Mouse (Mus musculus): ENCODE data around the gene Gm42791. TPM values are rescaled to one million over a fixed set of nuclear protein-coding genes. Genes with fewer than 3 reads are reported as not detected.

Gene Gm42791
- polyA plus RNA-seq, 1 experiment from 2014 or later: not detected

DNA sequence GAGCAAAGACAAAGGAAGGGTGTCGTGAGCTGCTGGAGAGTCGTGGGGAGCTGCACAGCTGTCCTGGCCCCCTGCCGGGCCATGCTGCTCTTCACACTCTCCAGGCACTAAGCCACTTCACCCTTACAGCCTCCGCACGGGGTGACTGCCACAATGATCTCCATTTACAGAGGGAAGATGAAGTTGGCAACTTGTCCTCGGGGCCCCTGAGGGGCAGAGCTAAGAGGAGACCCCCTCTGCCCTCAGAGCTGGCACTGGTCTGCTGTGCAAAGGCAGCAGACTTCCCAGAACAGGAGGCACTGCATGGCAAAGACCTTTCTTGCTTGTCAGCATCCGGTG is 85.9 kb downstream of the Gm42791 start:
- H3K27me3 ChIP-seq (ENCODE audit: control insufficient read depth, insufficient read depth, low read length): no peaks in the 10 kb centered on the region
- no peak overlapping the region for H3K9ac ChIP-seq (replicated peaks; ENCODE audit: low read length)
- H3K9me3 ChIP-seq (replicated peaks; ENCODE audit: control insufficient read depth, low read length): no peaks in the 10 kb centered on the region
- WGBS: 31% methylated on average over 7 of the region's 7 CpGs
- DNase-seq (ENCODE audit: low spot score) (no peak), ATAC-seq (replicated peaks; ENCODE audit: insufficient number of reproducible peaks, low FRiP score, low TSS enrichment, low read depth) (no peak; the same call in 1 of the 2 replicates)
- no peak overlapping the region for H3K4me2 ChIP-seq (ENCODE audit: low read depth, low read length)
- H3K27ac ChIP-seq (replicated peaks; ENCODE audit: low read depth, low read length): no peak overlapping the region
- no peak overlapping the region for H3K4me3 ChIP-seq (ENCODE audit: low read depth, low read length)
- no peaks in the 10 kb centered on the region; the same call in 1 of the 2 replicates for H3K36me3 ChIP-seq (replicated peaks; ENCODE audit: control insufficient read depth, insufficient read depth, low read depth, low read length)
- no peaks in the 10 kb centered on the region for H3K4me1 ChIP-seq (ENCODE audit: control insufficient read depth, insufficient read depth, low read length)

DNA sequence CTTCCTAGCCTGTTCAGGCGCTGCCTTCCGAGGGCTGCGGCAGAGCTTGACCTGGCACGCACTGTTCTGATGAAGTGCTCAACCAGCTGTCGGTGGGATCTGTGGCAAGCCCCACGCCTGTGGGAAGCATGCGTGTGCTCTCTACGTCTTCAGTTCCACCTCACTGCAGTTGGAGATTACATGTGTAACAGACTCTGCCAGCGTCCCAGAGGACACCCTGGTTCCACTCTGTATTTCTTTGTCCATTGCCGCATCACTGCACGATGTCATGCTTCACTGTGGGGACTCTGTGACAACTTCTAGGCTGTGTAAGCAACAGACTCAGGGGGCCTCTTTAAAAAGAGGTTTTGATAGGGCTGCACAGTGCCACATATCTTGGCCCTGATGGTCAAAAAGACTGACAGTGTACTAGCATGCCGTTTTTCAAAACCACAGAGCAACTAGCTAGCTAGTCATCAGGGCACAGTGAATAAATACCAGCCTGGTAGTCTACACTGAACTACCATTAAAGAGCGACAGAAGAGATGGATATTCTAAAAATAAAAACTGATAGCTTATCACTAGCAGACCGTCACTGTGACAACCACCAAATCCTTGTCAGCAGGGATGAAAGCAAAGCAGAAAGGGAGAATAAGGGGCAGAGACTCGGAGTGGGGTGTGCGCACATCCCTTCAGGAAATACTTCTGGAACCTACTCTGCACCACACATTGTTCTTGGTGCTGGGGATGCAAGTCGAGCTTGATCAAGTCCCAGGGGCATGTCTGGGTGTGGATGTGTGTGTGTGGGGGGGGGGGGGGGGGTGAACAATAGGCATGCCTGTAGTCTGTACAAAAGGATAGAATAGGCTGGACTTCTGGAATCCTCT is 86.5 kb downstream of the Gm42791 start:
- Histone ChIP-seq H3K4me2 (ENCODE audit: low read depth, low read length) (no peak overlapping the region), H3K9me3 (replicated peaks; ENCODE audit: control insufficient read depth, low read length) (no peaks in the 10 kb centered on the region), H3K4me1 (ENCODE audit: control insufficient read depth, insufficient read depth, low read length) (no peaks in the 10 kb centered on the region), H3K9ac (replicated peaks; ENCODE audit: low read length) (no peak overlapping the region), H3K4me3 (ENCODE audit: low read depth, low read length) (no peak overlapping the region), H3K27ac (replicated peaks; ENCODE audit: low read depth, low read length) (no peak overlapping the region), H3K36me3 (replicated peaks; ENCODE audit: control insufficient read depth, insufficient read depth, low read depth, low read length) (no peaks in the 10 kb centered on the region; the same call in 1 of the 2 replicates), H3K27me3 (ENCODE audit: control insufficient read depth, insufficient read depth, low read length) (no peaks in the 10 kb centered on the region)
- no peak for DNase-seq (ENCODE audit: low spot score)
- no peak; the same call in 1 of the 2 replicates for ATAC-seq (replicated peaks; ENCODE audit: insufficient number of reproducible peaks, low FRiP score, low TSS enrichment, low read depth)
- 77% methylated on average over 17 of the region's 17 CpGs for WGBS

DNA sequence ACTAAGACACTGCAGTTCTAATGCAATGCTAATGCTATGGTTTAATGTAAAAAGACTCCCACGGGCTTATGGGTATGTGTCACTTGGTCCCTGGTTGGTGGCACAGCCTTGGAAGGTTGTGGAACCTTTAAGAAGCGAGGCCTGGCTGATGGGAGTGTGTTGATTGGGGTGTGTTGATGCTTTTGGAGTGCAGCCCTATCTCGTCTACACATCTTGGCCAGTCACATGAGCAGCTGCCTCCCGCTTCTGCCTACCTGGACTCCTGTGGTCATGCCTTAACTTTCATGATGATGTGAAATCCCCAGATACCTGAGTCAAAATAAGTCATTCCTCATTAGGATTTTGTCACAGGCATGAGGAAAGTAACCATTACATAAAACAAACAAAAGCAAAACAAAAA is 88.6 kb downstream of the Gm42791 start:
- no peak for ATAC-seq (replicated peaks; ENCODE audit: insufficient number of reproducible peaks, low FRiP score, low TSS enrichment, low read depth)
- DNase-seq (ENCODE audit: low spot score): no peak

DNA sequence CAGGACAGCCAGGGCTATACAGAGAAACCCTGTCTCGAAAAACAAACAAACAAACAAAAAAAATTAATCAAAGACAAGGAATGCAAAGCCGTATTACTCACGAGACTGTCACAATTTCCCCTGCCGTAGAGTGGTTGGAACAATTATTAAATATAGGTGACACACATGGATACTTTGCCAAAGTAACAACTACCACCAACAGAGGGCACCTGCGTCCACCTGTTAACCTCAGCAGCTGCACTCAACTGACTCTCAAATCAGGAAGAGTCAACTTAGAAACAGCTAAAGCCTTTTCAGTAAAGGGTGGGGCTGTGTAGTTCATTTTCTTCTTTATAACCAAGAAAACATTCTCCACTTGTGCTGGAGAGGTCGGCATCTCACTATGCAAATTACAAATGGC is 90.1 kb downstream of the Gm42791 start:
- Histone ChIP-seq H3K4me3 (ENCODE audit: low read depth, low read length) (no peak overlapping the region), H3K27me3 (ENCODE audit: control insufficient read depth, insufficient read depth, low read length) (no peaks in the 10 kb centered on the region), H3K4me2 (ENCODE audit: low read depth, low read length) (no peak overlapping the region), H3K9ac (replicated peaks; ENCODE audit: low read length) (no peak overlapping the region), H3K36me3 (replicated peaks; ENCODE audit: control insufficient read depth, insufficient read depth, low read depth, low read length) (no peaks in the 10 kb centered on the region; the same call in 1 of the 2 replicates), H3K9me3 (replicated peaks; ENCODE audit: control insufficient read depth, low read length) (no peaks in the 10 kb centered on the region), H3K4me1 (ENCODE audit: control insufficient read depth, insufficient read depth, low read length) (no peaks in the 10 kb centered on the region), H3K27ac (replicated peaks; ENCODE audit: low read depth, low read length) (no peak overlapping the region)
- DNase-seq (ENCODE audit: low spot score) (peak; percentile 67), ATAC-seq (replicated peaks; ENCODE audit: insufficient number of reproducible peaks, low FRiP score, low TSS enrichment, low read depth) (no peak)
- WGBS: 74% methylated on average over 6 of the region's 6 CpGs

More for the DNA sequence above, 88.6 kb downstream of the Gm42791 start:
- Histone ChIP-seq H3K36me3 (replicated peaks; ENCODE audit: control insufficient read depth, insufficient read depth, low read depth, low read length) (no peaks in the 10 kb centered on the region; the same call in 1 of the 2 replicates), H3K9ac (replicated peaks; ENCODE audit: low read length) (no peak overlapping the region), H3K4me1 (ENCODE audit: control insufficient read depth, insufficient read depth, low read length) (no peaks in the 10 kb centered on the region), H3K4me3 (ENCODE audit: low read depth, low read length) (no peak overlapping the region), H3K9me3 (replicated peaks; ENCODE audit: control insufficient read depth, low read length) (no peaks in the 10 kb centered on the region), H3K27me3 (ENCODE audit: control insufficient read depth, insufficient read depth, low read length) (no peaks in the 10 kb centered on the region), H3K27ac (replicated peaks; ENCODE audit: low read depth, low read length) (no peak overlapping the region), H3K4me2 (ENCODE audit: low read depth, low read length) (no peak overlapping the region)
- 81% methylated on average over 4 of the region's 4 CpGs for WGBS

DNA sequence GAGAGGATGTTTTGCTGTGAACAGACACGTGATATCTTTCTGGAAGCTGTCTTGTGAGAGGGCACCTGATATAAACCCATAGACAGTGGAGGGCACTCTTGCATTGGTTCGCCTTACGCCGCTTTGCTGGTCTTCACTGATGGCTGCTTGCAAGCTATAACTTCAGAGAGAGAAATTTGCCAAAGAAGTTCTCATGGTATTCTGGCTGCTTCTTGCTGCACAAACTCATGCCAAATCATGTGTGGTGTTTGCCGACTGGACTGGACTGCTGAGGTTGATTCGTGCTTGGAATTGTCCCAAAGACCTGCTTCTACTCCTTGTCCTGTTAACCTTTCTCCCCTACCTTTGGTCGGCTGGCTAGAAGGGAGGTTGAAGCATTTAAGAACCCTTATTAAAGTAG is 95.6 kb downstream of the Gm42791 start:
- no peak for ATAC-seq (replicated peaks; ENCODE audit: insufficient number of reproducible peaks, low FRiP score, low TSS enrichment, low read depth)
- no peak for DNase-seq (ENCODE audit: low spot score)
- Histone ChIP-seq H3K4me3 (ENCODE audit: low read depth, low read length) (no peak overlapping the region), H3K27me3 (ENCODE audit: control insufficient read depth, insufficient read depth, low read length) (no peaks in the 10 kb centered on the region), H3K9me3 (replicated peaks; ENCODE audit: control insufficient read depth, low read length) (no peaks in the 10 kb centered on the region), H3K4me2 (ENCODE audit: low read depth, low read length) (no peak overlapping the region), H3K4me1 (ENCODE audit: control insufficient read depth, insufficient read depth, low read length) (no peaks in the 10 kb centered on the region), H3K36me3 (replicated peaks; ENCODE audit: control insufficient read depth, insufficient read depth, low read depth, low read length) (no peaks in the 10 kb centered on the region; the same call in 1 of the 2 replicates), H3K27ac (replicated peaks; ENCODE audit: low read depth, low read length) (no peak overlapping the region), H3K9ac (replicated peaks; ENCODE audit: low read length) (no peak overlapping the region)
- 89% methylated on average over 7 of the region's 7 CpGs for WGBS

DNA sequence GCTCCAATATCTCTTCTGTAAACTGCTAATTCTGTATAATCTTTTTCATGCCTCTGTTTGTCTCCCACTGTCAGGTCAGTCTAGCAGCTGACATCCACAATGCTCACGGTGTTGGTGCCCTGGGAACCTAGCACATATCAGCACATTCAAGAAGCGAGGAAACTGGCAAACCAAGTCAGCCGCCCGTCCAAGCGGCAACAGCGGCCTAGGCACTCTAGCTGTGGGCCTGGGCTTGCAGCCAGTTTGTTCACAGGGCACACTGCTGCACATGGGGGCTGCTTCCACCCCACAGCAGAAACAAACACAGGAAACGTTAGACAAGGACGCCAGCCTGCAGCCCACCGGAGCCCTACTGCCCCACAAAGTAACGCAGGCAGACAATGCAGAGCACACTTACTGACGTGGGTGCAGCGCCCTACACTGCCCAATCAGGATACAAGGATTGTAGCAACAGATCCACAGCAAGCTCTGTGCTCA is 97.0 kb downstream of the Gm42791 start:
- Histone ChIP-seq H3K36me3 (replicated peaks; ENCODE audit: control insufficient read depth, insufficient read depth, low read depth, low read length) (no peaks in the 10 kb centered on the region; the same call in 1 of the 2 replicates), H3K27ac (replicated peaks; ENCODE audit: low read depth, low read length) (no peak overlapping the region), H3K4me1 (ENCODE audit: control insufficient read depth, insufficient read depth, low read length) (no peaks in the 10 kb centered on the region), H3K4me2 (ENCODE audit: low read depth, low read length) (no peak overlapping the region), H3K27me3 (ENCODE audit: control insufficient read depth, insufficient read depth, low read length) (no peaks in the 10 kb centered on the region), H3K9ac (replicated peaks; ENCODE audit: low read length) (no peak overlapping the region), H3K9me3 (replicated peaks; ENCODE audit: control insufficient read depth, low read length) (no peaks in the 10 kb centered on the region), H3K4me3 (ENCODE audit: low read depth, low read length) (no peak overlapping the region)
- 84% methylated on average over 12 of the region's 12 CpGs for WGBS
- ATAC-seq (replicated peaks; ENCODE audit: insufficient number of reproducible peaks, low FRiP score, low TSS enrichment, low read depth): no peak
- no peak for DNase-seq (ENCODE audit: low spot score)

DNA sequence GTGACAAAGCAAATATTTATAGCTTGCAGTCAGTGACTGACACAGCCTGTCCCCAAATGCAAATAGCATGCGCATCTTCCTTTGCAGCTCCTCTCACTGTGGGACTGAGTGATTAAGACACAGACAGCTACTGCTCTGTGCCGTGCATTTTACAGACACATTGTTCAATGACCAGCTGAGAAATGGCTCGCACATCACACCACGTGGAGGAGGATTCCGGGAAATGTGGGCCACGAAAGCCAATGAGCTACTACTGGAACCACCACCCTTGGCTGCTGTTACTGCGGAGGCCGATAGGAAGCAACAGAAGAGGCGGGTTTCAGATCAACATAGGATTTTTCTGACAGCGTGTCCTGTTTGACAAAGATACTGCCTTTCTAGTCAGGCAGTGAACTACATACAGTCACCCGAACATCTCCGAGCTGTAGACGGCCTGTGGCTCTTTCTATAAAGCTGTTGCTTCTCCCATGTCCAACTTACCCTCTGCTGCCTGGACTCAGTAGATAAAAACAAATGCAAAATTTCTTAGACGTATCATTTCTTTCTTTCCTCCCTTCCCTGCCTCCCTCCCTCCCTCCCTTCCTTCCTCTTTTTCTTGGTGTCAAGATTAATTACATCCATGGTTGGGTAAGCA is 97.8 kb downstream of the Gm42791 start:
- no peaks in the 10 kb centered on the region; the same call in 1 of the 2 replicates for H3K36me3 ChIP-seq (replicated peaks; ENCODE audit: control insufficient read depth, insufficient read depth, low read depth, low read length)
- H3K9ac ChIP-seq (replicated peaks; ENCODE audit: low read length): no peak overlapping the region
- H3K27ac ChIP-seq (replicated peaks; ENCODE audit: low read depth, low read length): no peak overlapping the region
- WGBS: 83% methylated on average over 14 of the region's 14 CpGs
- ATAC-seq (replicated peaks; ENCODE audit: insufficient number of reproducible peaks, low FRiP score, low TSS enrichment, low read depth): no peak
- H3K4me2 ChIP-seq (ENCODE audit: low read depth, low read length): no peak overlapping the region
- no peak overlapping the region for H3K4me3 ChIP-seq (ENCODE audit: low read depth, low read length)
- H3K9me3 ChIP-seq (replicated peaks; ENCODE audit: control insufficient read depth, low read length): no peaks in the 10 kb centered on the region
- no peaks in the 10 kb centered on the region for H3K27me3 ChIP-seq (ENCODE audit: control insufficient read depth, insufficient read depth, low read length)
- H3K4me1 ChIP-seq (ENCODE audit: control insufficient read depth, insufficient read depth, low read length): no peaks in the 10 kb centered on the region
- DNase-seq (ENCODE audit: low spot score): no peak

DNA sequence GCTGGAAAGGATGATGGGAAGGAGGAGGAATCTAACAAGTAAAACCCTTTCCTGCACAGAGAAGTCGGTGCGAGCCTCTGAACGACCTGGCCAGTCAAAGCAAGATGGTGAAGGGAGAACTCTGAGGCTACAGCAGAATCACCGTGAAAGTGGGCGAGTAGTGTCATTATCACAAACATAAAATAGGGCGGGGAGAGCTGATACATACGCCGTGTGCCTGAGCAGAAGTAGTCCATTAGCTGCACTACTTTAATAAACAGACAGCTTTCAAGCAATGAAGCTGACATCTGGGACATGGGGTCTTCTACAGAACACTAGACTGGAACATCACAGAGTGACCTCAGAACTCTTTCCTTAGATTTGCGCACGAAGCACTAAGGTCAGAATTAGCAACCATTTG is 98.4 kb downstream of the Gm42791 start:
- Histone ChIP-seq H3K36me3 (replicated peaks; ENCODE audit: control insufficient read depth, insufficient read depth, low read depth, low read length) (no peaks in the 10 kb centered on the region; the same call in 1 of the 2 replicates), H3K4me1 (ENCODE audit: control insufficient read depth, insufficient read depth, low read length) (no peaks in the 10 kb centered on the region), H3K4me3 (ENCODE audit: low read depth, low read length) (no peak overlapping the region), H3K9ac (replicated peaks; ENCODE audit: low read length) (no peak overlapping the region), H3K9me3 (replicated peaks; ENCODE audit: control insufficient read depth, low read length) (no peaks in the 10 kb centered on the region), H3K27me3 (ENCODE audit: control insufficient read depth, insufficient read depth, low read length) (no peaks in the 10 kb centered on the region), H3K4me2 (ENCODE audit: low read depth, low read length) (no peak overlapping the region), H3K27ac (replicated peaks; ENCODE audit: low read depth, low read length) (no peak overlapping the region)
- ATAC-seq (replicated peaks; ENCODE audit: insufficient number of reproducible peaks, low FRiP score, low TSS enrichment, low read depth): no peak
- DNase-seq (ENCODE audit: low spot score): no peak
- WGBS: 90% methylated on average over 10 of the region's 10 CpGs

Data from embryonic facial prominence, embryonic 11.5 days (tissue).